Mouse (Mus musculus): ENCODE results near the gene Dusp3. TPM values are rescaled to one million over a fixed set of nuclear protein-coding genes. Genes with fewer than 3 reads are reported as not detected.
A peak's percentile ranks its signal among the peaks of the same experiment; 100 is the strongest.

Dusp3 gene
- polyA plus RNA-seq, 1 experiment = 55.8 TPM

- no peak for DNase-seq (ENCODE audit: low spot score)
Measured at GRCm38 (mm10) chr11:101974923-101975322, 11.9 kb downstream of the Dusp3 start.

- no peak for DNase-seq (ENCODE audit: low spot score)
Measured at GRCm38 (mm10) chr11:101974181-101974580, 12.6 kb downstream of the Dusp3 start.

DNA sequence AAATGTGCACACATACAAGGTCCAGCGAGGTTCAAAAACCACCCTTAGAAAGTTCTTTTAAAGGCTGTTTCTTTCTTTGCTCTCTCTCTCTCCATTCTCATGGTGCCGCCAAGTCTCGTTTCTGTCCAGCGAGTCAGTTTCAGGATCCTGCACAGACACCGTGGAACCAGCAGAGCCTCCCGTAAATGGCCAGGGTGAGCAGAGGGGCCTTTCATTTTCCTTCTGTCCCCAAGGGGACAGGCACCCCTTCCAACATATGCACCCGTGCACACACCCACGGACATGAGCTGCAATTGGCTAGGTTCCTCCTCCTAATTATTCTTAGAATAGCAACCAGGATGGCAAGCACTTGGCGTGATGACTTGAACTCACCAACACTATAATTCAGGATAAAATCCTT, 13.3 kb downstream of the Dusp3 start:
- no peak for DNase-seq (ENCODE audit: low spot score)

DNA sequence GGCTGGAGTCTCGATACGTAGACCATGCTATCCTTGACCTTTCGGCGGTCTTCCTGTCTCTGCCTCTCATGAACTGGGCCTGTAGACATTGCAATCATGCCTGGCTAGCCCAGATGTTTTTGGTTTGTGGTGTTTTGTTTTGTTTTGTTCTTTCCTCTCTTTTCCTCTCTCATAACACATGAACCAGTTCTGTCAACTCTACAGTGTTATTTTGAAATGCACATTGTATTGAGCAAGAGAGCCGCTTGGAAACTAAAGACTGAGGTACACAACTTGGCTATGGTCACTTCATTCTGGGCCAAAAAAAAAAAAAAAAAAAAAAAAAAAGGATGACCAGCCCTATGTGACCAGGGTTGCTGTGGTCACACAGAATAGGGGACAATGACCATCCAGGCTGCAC, 14.2 kb downstream of the Dusp3 start:
- DNase-seq (ENCODE audit: low spot score) = no peak

- no peak for DNase-seq (ENCODE audit: low spot score)
Measured at GRCm38 (mm10) chr11:101972097-101972496, 14.7 kb downstream of the Dusp3 start.

DNA sequence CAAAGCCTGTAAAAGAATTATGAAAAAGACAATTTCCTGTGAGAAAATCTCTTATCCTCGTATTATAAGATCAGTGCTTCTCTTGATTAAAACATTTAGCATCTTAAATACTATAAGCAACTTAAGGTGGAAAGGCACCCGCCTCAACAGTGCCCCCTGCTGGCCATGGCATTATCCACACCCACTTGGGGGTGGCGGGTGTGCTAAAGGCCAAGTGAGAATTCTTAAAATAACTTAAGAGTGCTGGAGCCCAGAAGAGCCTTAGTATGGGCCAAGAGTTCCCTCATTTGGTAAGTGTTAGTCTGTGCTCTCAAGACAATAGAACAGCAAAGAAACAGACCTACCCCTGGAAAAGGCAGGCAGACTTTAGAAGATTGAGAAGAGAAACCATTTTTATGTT, 15.4 kb downstream of the Dusp3 start:
- no peak for DNase-seq (ENCODE audit: low spot score)

DNA sequence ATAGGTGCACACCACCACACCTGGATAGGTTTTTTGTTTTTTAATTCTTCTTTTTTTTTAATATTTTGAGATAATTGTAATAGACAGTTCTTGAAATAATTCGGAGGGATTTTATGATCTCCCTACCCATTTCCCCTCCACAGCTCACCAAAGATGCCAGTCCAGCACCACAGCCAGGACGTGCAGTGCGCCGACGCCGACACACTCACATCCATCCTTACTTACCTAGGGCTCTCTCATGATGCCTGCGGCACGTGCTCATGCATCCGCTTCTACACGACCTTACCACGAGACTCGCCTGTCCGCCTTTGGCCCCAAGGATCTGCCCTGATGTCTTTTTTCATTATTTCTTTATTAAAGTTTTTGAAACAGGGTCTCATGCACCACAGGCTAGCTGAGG, 17.0 kb downstream of the Dusp3 start:
- DNase-seq (ENCODE audit: low spot score) = no peak

DNA sequence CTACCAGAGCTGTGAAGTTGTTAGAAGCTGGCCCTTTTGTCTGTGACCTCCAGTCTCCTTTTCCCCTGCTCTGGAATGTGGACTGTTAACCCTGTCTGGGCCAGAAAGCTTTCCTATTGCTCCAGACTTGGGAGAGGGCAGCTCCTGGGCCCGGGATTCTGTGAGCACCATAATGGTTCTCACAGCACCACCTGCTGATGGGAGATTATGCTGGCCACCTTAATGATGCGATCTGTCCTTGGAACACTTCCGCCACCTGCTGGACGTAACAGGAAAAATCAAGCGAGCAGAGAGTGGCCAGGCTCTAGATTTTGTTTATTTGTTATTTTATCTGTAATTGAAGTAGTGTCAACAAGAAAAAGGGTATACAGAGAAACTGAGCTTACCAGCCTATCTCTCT, 18.0 kb downstream of the Dusp3 start:
- DNase-seq (ENCODE audit: low spot score) = peak; percentile 42

- DNase-seq (ENCODE audit: low spot score) = no peak
Measured at GRCm38 (mm10) chr11:101968311-101968710, 18.5 kb downstream of the Dusp3 start.

- no peak for DNase-seq (ENCODE audit: low spot score)
Measured at GRCm38 (mm10) chr11:101966965-101967614, 19.7 kb downstream of the Dusp3 start, which contains the start of gene Sost. TSS of gene Sost (minus strand) at chr11:101967015.

GRCm38 (mm10) chr11:101965553-101965952, 21.3 kb downstream of the Dusp3 start:
- no peak for DNase-seq (ENCODE audit: low spot score)

DNA sequence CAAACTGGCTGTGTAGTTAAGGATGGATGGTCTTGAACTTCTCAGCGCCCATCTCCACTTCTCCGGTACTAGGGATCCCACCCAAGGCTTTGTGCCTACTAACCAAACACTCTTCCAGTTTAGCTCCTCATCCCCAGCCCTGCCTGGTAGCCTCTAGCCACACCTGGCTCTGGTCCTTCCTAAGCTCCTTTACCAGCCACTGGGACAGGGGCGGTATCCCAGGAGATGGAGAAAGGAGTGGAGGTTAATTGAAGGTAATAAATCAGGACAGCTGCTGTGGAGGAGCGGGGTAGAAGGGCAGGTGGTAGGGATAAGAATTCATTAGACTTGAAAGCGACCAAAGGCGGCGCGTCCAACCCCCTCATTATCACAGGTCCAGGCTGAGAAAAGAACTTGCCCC, 22.2 kb downstream of the Dusp3 start:
- no peak for DNase-seq (ENCODE audit: low spot score)

- DNase-seq (ENCODE audit: low spot score) = peak; percentile 30
Measured at GRCm38 (mm10) chr11:101963473-101964291, 23.1 kb downstream of the Dusp3 start.

DNA sequence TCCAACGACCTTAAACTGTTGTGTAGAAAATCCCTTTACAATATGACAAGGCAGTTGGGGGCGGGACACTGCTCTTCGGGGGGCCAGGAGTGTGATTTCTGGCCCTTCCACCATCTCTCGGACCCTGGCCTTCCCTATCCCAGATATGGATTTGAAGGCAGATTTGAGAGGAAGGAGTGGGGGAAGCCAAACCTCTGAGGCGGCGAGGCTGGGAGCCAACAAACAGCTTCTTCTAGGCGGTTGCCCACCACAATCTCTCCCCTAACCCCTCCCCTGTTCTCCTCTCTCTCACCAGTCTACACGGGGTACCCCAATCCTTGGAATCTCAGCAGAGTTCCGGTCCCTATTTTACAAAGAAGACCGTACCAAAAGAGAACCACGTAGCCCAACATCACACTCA, 23.8 kb downstream of the Dusp3 start:
- no peak for DNase-seq (ENCODE audit: low spot score)

- no peak for DNase-seq (ENCODE audit: low spot score)
Measured at GRCm38 (mm10) chr11:101957476-101957875, 29.3 kb downstream of the Dusp3 start.

DNA sequence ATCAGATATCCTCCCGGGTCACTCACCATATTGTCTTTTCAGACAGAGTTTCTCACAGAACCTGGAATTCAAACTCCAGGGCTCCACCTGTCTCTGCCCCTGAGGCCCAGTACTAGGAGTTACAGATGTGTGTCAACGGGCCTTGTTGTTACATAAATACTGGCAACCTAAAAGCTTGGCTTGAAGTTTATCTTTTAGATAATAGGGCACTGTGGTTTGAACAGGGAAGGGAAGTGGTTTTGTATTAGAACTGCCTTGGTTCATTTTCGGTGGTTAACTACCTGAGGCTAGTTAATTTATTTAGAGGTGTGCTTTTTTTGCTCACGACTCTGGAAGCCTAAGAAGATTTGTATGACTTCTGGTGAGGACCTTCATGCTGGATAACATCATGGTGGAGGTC, 33.4 kb downstream of the Dusp3 start:
- no peak for DNase-seq (ENCODE audit: low spot score)

DNA sequence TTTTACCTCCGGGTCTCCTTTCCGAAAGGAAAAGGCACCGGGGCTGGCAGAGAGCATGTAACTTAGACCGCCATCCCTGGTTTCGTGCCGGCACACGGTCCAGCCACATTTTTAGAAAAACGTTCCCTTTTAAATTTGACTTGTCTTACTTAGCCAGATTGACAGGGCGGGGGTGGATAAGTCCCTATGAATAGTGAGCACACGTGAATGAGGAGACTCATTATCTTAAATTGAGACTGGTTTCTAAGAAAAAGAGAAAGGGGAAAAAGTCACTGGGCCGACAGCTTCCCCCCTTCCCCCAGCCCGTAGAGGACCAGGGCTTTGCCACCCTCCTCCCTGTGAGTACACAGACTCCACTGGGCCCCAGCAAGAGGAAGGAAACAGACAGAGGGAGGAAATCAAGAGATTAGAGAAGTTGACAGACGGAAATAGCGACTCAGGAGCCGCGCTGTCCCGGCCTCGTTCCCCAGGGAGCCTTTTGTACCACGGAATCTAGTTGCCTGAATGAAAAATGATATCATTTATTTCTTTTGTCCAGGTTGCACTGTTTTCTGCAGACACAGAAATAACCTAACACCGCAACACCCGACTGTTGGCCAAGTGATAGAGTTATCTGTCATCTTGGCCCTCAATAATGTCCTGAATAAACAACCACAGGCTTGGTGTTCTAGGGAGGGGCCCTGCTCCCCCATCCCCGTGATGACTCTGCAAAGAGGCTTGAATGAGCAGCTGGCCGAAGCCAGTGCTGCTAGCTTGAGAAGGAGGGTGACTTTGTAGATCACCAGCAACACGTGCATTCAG, 34.1 kb downstream of the Dusp3 start:
- no peak for DNase-seq (ENCODE audit: low spot score)

GRCm38 (mm10) chr11:101950021-101950420, 36.8 kb downstream of the Dusp3 start:
- DNase-seq (ENCODE audit: low spot score) = no peak

DNA sequence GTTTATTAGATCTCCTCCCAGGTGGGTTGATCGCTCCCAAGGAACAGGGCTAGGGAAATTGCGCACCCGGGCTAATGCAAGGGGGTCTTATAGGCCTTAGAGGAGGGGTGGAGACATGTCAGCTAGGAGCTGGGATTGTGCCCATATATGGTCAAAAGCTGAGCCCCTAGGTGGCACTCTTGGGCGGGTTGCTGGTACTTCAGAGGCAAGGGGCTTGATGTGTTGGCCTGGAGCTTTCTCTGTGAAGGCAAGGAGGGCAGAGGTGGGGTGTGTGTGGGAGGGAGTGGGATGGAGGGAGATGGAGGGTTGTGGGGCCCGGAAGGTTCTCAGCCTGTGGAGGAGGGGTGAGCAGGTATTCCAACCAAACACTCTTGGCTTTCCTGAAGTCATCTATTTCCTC, 40.3 kb downstream of the Dusp3 start:
- no peak for DNase-seq (ENCODE audit: low spot score)

GRCm38 (mm10) chr11:101943055-101943454, 43.8 kb downstream of the Dusp3 start:
- no peak for DNase-seq (ENCODE audit: low spot score)

GRCm38 (mm10) chr11:101937108-101937507, 49.7 kb downstream of the Dusp3 start:
- DNase-seq (ENCODE audit: low spot score) = no peak

DNA sequence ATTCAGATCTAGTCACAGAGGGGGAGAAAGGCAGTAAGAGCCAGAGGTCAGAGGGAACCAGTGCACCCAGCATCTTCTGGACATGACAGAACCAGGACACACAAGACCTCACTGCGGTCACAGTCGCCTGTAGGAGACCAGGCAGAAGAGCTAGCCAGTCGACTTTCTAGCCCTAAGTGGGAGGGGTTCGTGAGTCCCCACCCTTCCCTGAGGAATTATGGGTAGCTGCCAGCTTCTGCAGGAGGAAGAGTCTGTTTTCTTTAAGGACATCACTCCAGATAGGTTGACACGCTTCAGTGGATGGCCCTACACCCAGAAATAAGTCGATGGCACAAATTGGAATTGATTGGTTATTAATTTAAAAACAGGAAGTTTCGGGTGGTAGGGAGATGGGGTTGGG, 50.4 kb downstream of the Dusp3 start:
- no peak for DNase-seq (ENCODE audit: low spot score)

- DNase-seq (ENCODE audit: low spot score) = no peak
Measured at GRCm38 (mm10) chr11:101935743-101936142, 51.1 kb downstream of the Dusp3 start.

Data from urinary bladder, adult 2 months (tissue).